Mouse (Mus musculus) testis, adult 2 months (tissue): ENCODE results near the gene Bcl2l2.

ENCODE experiments used
- CTCF ChIP-seq: fragments of 200-500 bp; IDR thresholded peaks from 2 replicates; pipeline ENCODE4 v1.5.1; 2012; ENCODE audit warnings: low read depth, mild to moderate bottlenecking, inconsistent platforms, low read length, moderate library complexity; ENCODE audit not compliant: control insufficient read depth, insufficient read depth, insufficient replicate concordance
- POLR2A ChIP-seq: fragments of 200-500 bp; IDR thresholded peaks from 2 replicates; pipeline ENCODE4 v1.6.1; 2012; ENCODE audit warnings: low read depth, mild to moderate bottlenecking, inconsistent platforms, low read length, moderate library complexity; ENCODE audit not compliant: control insufficient read depth

DNA sequence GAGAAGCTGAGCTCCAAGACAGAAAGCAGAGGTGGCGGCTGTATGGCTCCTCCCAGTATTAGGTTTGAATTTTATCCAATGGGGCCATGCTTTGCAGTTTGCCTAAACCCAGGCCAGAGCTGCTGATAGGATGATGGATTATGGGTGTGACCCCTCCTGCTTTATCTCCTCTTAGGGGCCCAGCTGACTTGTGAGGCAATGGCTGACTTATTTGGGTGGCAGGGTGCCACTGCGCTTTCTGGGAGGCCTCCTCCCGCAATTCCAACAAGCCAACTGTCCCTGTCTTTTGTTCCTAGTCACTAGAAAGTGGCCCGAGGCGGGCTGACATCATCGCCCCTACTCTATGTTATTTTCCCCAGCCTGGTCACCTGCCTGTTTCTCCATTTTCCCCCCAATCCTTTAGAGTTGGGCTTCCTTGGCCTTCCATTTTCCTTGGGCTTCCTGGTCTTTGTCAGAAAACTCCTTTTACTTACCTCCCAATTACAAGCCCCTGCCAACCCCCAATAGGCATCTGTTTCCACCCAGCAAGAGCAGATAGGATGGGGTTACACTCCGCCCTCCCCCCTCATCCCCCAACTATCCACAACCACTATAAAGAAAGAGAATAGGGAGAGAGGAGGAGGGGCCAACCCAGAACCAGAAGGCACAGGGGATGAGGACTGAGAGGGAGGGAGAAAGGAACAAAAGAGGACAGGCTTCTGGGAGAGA is 41.6 kb downstream of the Bcl2l2 start:
- TF ChIP-seq POLR2A = no peak
- TF ChIP-seq CTCF = no peak
